Mouse (Mus musculus): ENCODE data around the gene Ipo7. TPM values are rescaled to one million over a fixed set of nuclear protein-coding genes. Genes with fewer than 3 reads are reported as not detected.
"Not testable (repeated sequence)": the region's sequence is repeated elsewhere in the genome, so short reads cannot be mapped to it uniquely, and the experiment has no call there.

Gene Ipo7
- total RNA-seq, 2 experiments from 2014 or later, result 98.0 to 101 TPM

DNA sequence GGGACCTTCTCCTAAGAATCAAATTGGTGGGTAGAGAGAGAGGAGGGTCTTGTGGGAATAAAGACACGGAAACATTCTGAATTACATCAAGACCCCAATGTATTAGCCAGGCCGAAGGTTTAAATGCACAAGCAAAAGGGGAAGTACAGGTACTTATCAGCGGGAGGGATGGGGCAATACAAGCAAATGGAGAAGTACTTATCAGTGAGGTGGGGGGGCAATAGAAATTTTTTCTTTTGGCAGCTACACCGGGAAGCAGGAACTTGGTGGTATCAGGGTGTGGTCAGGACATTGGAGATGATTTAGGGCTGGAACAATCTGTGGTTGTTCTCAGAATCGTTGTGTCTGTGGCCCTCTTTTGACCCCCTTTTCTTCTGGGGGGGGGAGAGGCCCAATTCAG is 3.8 kb upstream of the Ipo7 start:
- no peak for DNase-seq (ENCODE audit: low spot score in 2 of 2)
- intact Hi-C loops (cut with DNase I), result no loop called here

DNA sequence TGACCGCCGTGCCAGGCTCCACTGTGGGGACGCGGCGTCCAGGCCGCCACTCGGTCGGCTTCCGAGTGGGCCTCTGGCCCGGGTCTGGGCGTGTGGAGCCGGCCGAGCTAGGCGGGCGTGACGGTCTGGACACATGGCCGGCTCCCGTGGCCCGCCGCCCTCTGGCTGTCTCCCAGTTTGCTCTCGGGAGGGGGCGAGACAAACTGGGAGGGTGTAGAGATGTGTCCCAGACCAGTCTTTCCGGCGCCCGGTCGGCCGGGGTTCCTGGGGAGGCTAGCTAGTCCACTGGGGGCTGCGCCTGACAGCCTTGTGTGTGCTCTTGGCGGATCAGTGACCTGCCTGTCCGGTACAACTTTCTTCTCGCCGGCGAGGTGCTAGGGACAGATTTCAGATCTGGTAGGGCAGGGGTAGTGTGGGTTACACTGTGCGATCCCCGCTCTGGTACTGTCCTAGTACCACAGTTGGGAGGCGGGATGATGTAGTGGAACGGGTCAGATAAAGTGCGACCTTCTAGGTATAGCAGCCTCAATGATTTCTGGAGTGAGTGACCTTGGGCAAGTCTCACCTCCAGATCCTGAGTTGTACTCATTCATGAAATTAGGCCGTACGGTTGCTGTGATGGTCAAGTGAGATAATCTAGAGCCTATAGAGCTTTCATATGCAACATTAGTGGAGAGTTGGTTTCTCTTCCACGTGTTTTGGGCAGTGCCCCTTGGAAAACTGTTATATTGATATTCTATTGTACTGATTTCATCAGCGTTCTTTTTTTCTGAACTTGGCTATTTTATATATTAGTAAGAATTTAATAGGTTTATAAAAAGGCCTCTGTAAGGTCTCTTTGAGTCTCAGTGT is 783 bp downstream of the Ipo7 start:
- intact Hi-C loops (cut with DNase I), result loop anchor here (1.0 kb wide), 1 partner anchor 33 kb away; the partner anchor contains the start of gene Tmem41b
- peak; percentile 18 to 24 for DNase-seq (ENCODE audit: low spot score in 2 of 2)

DNA sequence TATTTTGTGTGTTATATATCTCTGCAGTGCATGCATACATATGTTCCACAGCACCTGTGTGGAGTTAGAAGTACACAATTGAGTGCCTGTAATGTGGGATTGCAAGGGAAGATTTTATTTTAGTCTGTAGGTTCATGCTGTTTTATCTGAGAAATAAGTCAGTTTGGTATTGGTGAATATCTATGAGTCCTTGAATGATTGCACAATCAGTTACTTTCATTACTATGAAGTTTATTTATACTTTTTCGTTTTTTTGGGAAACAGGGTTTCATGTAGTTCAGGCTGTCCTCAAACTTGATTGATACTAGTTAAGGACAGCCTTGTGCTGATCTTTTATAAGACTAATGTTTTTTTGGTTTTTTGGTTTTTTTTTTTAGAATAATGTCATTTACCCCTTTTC is 5.5 kb downstream of the Ipo7 start:
- intact Hi-C loops (cut with DNase I), result no loop called here

DNA sequence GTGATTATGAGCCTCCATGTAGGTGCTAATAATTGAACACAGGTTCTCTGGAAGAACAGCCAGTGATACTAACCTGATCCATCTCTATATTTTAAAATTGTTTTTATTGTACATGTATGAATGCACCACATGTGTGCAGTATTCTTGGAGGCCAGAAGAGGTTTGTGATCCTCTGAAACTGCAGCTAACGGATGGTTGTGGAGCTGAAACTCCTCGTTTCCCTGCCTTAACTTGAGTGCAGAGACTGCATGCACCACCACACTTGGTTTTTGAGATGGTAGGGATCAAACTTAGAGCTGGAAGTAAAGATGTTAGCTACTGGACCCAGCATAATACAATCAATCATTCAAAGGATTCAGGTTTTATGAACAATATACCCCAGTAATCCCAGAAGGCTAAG is 8.5 kb downstream of the Ipo7 start:
- no peak for DNase-seq (ENCODE audit: low spot score in 2 of 2)
- intact Hi-C loops (cut with DNase I), result no loop called here

More for the DNA sequence above, 5.5 kb downstream of the Ipo7 start:
- no peak for DNase-seq (ENCODE audit: low spot score in 2 of 2)

DNA sequence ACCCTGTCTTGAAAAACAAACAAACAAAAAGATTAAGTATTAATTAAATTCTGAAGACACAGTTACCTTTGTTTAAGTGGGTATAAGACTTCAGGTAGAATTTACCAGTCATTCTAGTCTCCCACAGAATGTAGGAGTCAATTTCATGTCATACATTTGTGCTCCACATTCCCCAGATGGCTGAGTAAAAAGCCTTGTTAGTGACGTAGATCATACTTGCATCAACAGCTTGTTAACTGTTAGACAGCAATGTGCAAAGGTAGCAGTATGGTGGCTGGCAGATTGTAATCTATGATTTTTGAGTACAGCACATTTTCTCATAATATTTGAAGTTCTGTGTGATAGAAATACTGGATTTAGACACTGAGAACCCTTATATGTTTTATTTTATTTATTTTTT is 10.8 kb downstream of the Ipo7 start:
- intact Hi-C loops (cut with DNase I), result no loop called here
- DNase-seq (ENCODE audit: low spot score in 2 of 2), result peak in 1 of 2 experiments; percentile 14

DNA sequence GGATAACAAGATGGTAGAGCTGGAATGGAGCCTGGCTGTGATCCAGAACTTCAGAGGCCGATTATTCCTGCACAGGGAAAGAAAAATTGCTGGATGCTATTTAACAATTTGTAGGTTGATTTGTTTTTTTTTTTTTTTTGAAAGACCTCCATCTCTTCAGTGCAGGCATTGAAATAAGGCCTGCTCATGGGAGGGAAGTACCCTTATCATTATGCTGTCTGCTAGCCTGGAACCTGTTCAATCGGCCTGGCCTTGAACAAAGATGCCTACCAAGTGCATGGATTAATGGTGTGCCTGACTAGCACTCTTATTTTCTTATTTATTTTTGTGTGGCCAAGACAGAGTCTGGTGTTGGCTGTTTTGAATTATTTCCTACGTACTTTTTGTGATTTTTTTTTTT is 12.3 kb downstream of the Ipo7 start:
- DNase-seq (ENCODE audit: low spot score in 2 of 2), result no peak
- intact Hi-C loops (cut with DNase I), result no loop called here

DNA sequence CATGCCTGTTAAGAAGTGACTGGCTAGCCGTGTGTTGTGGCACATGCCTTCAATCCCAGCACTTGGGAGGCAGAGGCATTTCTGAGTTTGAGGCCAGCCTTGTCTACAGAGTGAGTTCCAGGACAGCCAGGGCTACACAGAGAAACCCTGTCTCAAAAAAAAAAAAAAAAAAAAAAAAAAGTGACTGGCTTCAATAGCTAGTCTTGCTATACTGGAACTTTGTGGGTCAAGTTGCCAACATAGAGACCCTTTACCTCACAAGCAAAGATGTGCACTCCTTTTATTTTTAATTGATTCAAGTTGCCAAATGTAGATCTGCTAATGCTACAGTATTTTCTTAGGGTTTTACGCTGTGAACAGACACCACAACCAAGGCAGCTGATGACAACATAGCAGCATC is 39.6 kb downstream of the Ipo7 start:
- intact Hi-C loops (cut with DNase I), result not testable (repeated sequence)

DNA sequence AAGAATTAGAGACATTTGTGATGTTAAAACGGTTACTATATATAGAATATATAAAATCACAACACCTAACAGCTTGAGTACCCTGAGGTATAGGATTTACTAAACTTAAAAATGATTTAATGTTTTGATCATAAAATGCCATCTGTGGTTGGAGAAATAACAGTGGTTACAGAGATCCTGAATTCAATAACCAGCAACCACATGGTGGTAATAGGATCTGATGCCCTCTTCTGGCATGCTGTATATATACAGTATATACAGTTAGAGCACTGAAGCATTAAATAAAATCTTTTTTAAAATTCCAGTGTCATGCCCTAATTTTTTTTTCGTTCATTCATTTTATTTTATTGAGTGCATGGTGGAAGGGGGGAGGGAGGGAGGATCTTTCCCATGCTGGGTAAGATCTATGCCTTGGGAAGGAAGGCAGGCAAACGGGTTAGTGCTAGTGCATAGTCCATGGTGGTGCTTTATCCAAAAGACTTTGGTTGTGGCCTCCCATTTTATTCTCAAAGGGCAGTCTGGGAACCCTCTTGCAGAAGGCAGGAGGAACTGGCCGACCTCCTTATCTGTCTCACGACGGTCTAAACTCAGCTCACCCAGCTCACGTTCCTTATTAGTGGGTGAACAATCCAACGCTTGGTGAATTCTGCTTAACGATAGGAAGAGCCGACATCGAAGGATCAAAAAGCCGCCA is 41.2 kb downstream of the Ipo7 start:
- DNase-seq (ENCODE audit: low spot score in 2 of 2), result peak in 1 of 2 experiments; percentile 24
- intact Hi-C loops (cut with DNase I), result no loop called here

More for the DNA sequence above, 39.6 kb downstream of the Ipo7 start:
- not testable (repeated sequence) for DNase-seq (ENCODE audit: low spot score in 2 of 2)

DNA sequence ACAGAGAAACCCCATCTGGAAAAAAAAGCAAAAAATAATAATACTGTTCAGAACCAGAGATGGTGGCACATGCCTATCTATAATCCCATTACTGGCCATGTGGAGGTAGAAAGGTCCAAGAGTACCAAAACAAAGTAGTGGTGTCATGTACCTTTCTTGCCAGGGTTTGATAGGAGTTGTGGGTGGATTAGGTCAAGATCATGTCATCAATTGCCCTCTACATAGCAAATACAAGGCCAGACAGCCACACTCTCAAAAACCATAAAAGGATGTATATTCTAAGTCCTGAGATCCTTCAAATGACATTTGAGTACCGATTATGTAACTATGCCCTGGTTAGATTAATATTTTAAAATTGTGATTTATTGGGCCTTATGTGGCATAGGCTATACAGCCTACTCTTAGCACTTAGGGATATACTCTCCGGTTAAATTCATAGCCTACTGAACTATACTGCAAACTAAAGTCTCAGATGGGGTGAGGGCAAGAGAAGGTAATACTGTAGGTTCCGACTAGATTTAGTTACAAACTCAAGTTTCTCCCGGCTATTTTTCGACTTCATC is 42.1 kb downstream of the Ipo7 start:
- intact Hi-C loops (cut with DNase I), result loop anchor here (2.0 to 10.0 kb wide), 3 partner anchors 62 to 1025 kb away; partner anchors contain the start of genes Eif4g2 and Wee1
- DNase-seq (ENCODE audit: low spot score in 2 of 2), result no peak

DNA sequence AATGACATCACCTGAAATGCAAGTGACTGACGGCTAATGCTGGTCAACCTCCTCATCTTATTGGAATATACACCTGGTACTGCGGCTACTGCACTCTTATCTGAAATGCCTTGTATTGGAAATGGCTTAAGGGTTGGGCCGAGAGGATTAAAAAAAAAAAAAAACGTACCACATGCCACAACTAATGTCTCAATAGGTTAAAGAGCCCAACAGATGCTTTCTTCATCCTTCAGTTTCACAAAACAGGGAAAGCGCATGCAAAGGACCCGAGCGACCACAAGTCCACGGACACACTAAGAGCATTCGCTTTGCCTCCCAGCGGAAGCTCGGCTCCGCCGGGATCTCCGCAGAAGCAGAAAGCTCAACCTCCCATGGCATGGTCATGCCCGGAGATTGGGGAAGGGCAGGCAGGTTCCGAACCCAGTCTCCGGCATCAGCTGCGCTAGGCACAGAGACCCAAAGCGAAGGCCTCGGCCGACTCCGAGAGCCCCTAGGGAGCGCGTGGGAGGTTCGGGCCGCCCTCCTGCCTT is 42.7 kb downstream of the Ipo7 start:
- no peak for DNase-seq (ENCODE audit: low spot score in 2 of 2)
- intact Hi-C loops (cut with DNase I), result loop anchor here (1.0 to 10.0 kb wide), 4 partner anchors 62 to 1024 kb away; partner anchors contain the start of genes Eif4g2, Tmem41b and Wee1

DNA sequence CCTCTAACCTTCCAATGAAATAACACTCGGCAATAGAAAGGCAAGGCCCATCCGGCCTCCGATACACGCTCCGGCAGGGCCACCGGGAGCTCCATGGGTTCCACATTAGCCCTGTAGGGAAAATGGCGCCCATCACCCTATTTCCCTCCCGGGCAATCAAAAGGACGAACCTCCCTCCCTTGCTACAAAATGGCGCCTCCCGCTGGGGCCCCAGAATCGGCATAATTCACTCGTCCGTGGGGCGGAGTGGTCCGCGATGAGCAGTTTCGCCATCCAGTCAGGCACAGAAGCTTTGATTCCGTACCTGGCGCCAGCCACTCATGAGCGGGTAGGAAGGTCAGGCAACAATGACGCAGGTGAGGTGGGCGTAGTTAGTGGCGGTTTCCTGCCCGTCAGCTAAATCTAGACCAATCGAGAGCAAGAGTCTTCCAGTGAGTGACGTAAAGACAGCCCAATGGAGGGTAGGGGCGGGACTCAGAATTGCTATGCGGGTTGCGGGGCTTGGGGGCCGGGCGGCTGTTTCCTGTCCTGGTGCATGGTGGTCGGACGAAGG is 43.2 kb downstream of the Ipo7 start, which contains the start of gene Zfp143:
Gene Zfp143 (plus strand): TSS at position 19 of the 553 bp plus-strand sequence.
- intact Hi-C loops (cut with DNase I), result loop anchor here (1.0 to 10.0 kb wide), 4 partner anchors 61 to 1024 kb away; partner anchors contain the start of genes Eif4g2, Tmem41b and Wee1
- DNase-seq (ENCODE audit: low spot score in 2 of 2), result peak; percentile 100

DNA sequence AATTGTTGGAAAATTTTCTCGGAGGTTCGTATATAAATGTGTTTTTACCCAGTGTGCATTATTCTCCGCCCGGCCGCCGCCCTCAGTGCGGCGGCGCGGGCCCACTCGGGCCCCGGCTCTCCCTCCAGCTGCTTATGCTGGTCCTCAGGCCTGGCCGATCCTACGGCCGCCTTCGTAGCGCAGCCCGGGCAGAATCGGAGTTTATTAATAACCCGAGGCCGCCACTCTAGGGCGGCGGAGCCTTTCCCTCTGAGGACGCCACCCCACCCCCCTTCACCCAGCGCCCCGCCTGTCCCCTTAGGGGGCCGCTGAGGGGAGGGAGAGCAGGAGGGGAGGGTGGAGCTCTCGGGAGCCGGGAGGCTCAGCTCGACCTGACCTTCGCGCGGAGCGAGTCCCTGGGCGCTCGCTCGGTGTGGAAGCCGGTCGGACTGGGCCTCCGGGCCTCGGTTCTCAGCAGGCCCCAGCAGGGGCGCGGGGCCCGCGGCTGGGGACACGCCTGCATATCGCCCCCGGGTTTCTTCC is 43.7 kb downstream of the Ipo7 start:
- peak; percentile 75 to 77 for DNase-seq (ENCODE audit: low spot score in 2 of 2)
- intact Hi-C loops (cut with DNase I), result loop anchor here (1.0 to 10.0 kb wide), 4 partner anchors 60 to 1023 kb away; partner anchors contain the start of genes Eif4g2, Tmem41b and Wee1

DNA sequence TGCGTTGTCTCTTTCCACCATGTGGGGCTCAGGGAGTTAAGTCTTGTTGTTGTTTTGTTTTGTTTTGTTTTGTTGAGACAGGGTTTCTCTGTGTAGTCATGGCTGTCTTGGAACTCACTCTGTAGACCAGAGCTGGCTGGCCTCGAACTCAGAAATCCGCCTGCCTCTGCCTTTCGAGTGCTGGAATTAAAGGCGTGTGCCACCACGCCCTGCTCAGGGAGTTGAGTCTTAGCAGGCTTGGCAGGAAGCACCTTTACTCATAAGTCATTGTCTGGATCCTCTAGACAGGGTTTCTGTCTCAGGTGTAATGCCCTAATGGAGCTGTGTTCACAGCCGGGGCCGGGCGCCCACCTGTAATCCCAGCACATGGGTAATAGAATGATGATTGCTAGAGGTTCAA is 45.7 kb downstream of the Ipo7 start:
- intact Hi-C loops (cut with DNase I), result loop anchor here (5.0 to 10.0 kb wide), 2 partner anchors 59 to 1021 kb away; partner anchors contain the start of genes Eif4g2 and Wee1
- DNase-seq (ENCODE audit: low spot score in 2 of 2), result no peak

DNA sequence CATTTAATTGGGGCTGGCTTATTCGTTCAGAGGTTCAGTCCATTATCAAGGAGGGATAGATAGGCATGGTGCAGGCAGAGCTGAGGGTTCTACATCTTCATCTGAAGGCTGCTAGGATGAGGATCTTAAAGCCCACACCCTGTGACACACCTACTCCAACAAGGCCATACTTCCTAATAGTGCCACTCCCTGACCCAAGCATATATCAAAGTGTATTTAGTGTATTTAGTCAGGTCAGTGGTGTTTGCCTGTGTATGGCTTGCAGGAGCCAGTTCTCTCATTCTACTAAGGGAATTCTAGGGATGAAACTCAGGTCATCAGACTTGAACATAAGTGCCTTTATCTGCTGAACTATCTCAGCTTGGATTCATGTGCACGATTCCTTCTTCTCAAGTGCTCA is 51.0 kb downstream of the Ipo7 start:
- no peak for DNase-seq (ENCODE audit: low spot score in 2 of 2)
- intact Hi-C loops (cut with DNase I), result loop anchor here (10.0 kb wide), 1 partner anchor 1016 kb away; the partner anchor contains the start of gene Eif4g2

DNA sequence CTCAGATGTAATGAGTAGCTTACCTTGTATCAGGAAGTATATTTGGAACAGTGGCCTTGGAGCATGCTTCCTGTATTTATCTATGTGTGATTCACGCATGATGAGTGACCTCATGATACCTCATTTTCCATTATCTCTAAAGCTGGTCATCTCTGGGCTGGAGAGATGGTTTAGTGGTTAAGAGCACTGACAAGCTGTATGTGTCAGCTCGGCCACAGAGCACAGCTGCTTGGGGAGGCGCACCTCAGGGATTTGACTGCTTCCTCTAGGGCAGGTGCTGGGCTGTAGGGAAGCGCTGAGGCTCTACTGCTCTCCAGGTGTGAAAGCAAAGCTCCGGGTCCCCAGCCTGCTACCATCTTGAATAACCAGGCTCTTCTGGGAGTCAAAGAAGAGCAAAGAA is 60.1 kb downstream of the Ipo7 start:
- no peak for DNase-seq (ENCODE audit: low spot score in 2 of 2)
- intact Hi-C loops (cut with DNase I), result no loop called here

DNA sequence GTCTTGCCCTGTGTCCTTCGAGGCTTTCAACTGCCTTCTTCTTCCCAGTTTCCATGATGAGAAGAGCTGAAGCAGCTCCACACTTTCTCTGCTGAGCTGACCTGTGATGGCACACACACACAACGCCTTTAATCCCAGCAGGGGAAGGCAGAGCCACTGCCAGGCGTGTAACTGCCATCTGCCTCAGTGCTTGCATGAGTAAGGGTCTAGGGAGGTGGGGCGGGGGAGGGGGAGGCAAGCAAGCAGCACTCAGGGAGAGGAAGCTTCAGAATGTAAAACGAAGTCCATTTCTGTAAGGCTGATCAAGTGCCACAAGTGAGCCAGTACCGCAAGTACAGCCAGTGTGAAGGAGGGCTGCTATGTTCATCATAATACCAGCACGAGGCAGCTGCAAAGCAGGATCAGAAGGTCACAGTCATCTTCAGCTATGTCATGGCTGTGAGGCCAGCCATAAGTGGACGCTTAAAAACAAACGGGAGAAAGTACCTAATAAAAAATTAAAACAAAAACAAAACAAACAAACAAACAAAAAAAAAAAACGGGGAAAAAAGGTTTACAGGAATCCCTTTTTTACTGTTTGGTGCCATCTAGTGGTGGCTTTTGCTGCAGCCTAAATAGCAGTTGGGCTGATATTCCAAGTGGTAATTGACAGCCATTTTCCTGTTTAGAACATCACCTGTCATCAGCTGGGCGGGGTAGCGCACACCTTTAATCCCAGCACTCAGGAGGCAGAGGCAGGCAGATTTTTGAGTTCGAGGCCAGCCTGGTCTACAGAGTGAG is 65.5 kb downstream of the Ipo7 start:
- intact Hi-C loops (cut with DNase I), result no loop called here
- peak; percentile 42 to 49 for DNase-seq (ENCODE audit: low spot score in 2 of 2)

DNA sequence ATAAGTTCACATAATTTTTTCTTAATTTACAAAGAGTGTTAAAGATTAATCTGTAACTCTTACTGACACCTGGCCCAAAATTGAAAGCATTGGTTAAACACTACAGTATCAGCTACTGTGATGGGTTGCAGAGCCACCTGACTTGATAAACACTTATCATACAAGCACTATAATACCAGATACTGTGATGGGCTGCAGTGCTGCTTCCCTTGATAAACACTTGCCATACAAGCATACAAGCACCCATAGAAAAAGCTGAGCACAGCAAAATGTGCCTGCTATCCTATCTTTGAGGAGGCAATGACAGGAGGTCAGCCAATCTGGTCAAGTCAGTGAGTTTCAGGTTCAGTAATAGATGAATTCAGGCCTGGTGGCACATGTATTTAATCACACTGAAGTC is 67.1 kb downstream of the Ipo7 start:
- no peak for DNase-seq (ENCODE audit: low spot score in 2 of 2)
- intact Hi-C loops (cut with DNase I), result no loop called here

DNA sequence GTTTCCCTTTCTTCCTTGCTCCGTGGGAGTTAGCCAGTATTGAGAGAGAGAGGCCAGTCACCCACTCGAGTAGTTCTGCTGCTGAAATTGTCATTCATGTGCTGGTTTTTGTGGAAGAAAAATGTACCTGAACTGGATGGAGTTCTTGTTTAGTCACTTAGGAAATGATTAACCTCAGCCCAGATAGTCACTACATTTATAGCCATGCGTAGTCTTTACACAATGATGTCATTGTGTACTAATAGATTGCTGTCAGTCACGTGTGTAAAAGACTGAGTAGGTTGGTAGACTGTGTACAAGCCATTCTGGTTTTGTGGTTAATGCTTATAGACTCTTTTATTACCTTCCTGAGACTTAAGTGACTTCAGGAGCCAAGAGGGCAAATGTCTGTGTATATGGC is 69.8 kb downstream of the Ipo7 start:
- intact Hi-C loops (cut with DNase I), result no loop called here
- DNase-seq (ENCODE audit: low spot score in 2 of 2), result no peak

Data from left cerebral cortex, postnatal 25 days (tissue).